Mouse (Mus musculus): ENCODE results near the gene Agtpbp1.
A peak's percentile ranks its signal among the peaks of the same experiment; 100 is the strongest.
"Not testable (repeated sequence)": the region's sequence is repeated elsewhere in the genome, so short reads cannot be mapped to it uniquely, and the experiment has no call there.

Agtpbp1 gene

GRCm38 (mm10) chr13:59584947-59585647 lies at the start of gene Agtpbp1, which contains the start of gene Naa35:
Gene Agtpbp1 (minus strand): TSS chr13:59585227.
Gene Naa35 (plus strand): TSS chr13:59585259.
- peak; percentile 99 for DNase-seq (ENCODE audit: low spot score)

GRCm38 (mm10) chr13:59634637-59635036 lies 49.6 kb upstream of the Agtpbp1 start:
- no peak for DNase-seq (ENCODE audit: low spot score)

GRCm38 (mm10) chr13:59626739-59627138 lies 41.7 kb upstream of the Agtpbp1 start:
- DNase-seq (ENCODE audit: low spot score) = no peak

DNA sequence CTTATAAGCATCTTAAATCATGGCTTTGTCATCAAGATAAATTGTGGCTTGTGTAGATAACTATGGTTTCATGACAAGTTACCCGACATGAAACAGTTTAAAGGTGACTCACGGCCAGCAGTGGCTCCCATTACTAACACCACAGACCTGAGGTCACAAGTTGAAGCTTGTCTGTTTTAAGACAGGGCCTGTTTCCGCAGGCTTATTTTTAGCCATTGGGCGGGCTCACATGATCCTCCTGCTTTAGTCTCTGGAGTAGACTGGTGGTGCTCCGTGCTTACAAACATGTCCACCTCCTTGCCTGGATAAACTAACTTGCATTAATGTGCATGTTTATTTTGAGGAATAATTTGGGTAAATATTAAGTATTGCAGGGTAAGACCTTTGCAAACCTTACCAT lies 39.9 kb upstream of the Agtpbp1 start:
- peak; percentile 33 for DNase-seq (ENCODE audit: low spot score)

GRCm38 (mm10) chr13:59624389-59624788 lies 39.4 kb upstream of the Agtpbp1 start:
- DNase-seq (ENCODE audit: low spot score) = no peak

- no peak for DNase-seq (ENCODE audit: low spot score)
Observed at GRCm38 (mm10) chr13:59621643-59622489, 36.8 kb upstream of the Agtpbp1 start.

DNA sequence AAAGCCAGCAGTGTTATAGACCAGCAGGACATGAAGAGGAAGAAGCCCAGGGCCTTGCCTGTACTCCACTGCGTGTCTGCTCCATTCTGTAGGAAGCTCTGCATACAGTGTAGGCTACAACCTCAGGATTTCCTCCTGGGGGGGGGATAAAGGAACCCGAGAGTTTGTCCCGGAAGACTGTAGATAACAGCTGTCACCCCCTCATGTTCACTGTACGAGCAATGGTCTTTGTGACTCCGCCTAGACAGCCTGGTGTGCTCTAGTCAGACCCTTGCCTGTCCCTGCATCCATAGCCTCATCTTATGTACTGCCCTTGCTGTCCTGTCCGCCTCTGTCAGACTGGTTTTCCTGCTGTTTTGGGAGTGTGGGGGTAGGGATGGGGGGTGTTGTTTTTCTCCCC lies 33.4 kb upstream of the Agtpbp1 start:
- no peak for DNase-seq (ENCODE audit: low spot score)

DNA sequence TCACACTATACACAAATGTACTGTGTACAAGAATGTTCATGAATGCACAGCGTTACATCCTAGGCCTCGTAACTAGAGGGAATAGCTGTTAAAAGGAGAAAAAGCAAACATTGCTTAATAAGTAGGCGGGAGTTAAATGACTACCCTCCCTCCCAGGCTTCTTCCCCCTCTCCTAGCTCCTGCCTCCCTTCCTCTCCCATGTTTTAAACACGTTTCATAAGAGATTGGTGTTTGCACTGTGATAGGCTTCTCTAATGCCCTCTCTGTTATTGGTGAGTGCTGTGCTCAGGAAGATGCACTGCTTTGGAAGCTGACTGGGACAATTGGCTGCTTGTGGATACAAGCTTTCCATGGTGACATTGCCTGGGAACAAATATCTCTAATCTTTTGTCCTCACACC lies 30.5 kb upstream of the Agtpbp1 start:
- no peak for DNase-seq (ENCODE audit: low spot score)

GRCm38 (mm10) chr13:59615152-59615551 lies 30.1 kb upstream of the Agtpbp1 start:
- no peak for DNase-seq (ENCODE audit: low spot score)

GRCm38 (mm10) chr13:59613868-59614267 lies 28.8 kb upstream of the Agtpbp1 start:
- no peak for DNase-seq (ENCODE audit: low spot score)

DNA sequence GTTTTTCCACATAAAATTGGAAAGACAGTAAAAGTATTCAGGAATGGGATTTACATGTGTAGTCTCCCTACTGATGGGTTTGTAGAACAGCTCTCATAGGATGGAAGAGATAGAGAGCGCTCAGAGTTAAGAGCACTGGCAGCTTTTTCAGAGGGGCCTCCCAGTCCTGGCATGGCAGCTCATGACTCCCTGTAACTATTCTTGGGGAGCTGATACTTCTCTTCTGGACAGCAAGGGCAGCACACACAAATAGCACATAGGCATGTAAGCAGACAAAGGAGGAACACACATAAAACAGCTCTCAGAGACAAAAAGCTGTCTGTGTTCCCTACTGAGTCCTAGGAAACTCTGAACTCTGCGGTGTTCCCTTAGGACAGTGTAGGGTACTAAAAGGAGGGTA lies 25.4 kb upstream of the Agtpbp1 start:
- no peak for DNase-seq (ENCODE audit: low spot score)

DNA sequence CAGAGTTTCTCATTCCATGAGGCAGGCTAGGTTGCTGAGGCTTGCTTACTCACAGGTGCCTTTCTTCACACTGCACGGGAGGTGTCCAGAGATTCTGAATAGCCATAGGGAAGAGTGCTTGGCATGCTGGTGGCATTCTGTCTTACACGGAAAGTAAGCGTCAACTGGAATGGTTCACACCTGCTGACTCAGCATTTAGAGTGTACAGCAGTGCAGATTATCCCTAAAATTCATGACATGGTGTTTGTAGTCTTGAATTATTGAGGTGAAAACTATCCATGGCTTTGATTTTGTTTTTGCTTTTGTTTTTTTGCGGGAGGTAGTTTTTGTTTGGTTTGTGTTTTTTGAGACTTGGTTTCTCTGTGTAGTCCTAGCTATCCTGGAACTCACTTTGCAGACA lies 24.9 kb upstream of the Agtpbp1 start:
- DNase-seq (ENCODE audit: low spot score) = no peak

GRCm38 (mm10) chr13:59605221-59605922 lies 20.3 kb upstream of the Agtpbp1 start:
- DNase-seq (ENCODE audit: low spot score) = no peak

DNA sequence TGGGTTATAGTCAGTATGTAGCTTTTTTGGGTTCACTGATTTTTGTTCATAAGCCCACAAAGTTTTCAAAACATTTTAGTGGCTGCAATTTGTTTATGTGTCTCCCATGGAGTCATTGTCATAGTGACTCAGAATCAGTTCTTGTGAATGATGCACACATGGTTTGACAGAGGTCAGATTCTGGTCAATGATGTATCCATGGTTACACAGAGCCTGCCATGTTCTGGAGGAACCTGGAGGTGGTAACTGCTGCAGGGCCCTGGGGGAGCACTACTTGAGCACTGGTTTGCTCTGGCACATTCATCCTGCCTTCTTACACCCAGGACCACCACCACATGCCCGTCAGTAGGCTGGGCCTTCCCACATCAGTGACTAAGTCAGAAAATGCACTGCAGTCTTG lies 19.5 kb upstream of the Agtpbp1 start:
- no peak for DNase-seq (ENCODE audit: low spot score)

DNA sequence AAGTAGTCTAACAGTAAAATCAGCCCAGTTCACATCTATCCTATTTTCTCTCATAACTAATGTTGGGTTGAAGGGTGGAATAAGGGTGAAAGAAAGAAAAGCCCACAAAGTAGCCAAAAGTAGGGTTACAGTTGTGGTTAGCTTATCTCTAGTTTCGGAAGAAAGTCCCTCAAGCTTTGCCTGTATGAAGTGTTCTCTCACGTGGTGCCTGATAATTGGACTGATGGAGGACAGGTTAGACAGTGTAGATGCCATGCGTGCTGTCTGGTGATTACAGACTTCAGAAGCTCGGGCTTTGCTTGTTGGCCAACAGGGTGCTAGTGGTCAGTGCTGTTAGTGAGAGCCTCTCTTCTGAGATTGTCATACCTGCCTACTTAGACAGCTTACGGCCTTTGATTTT lies 18.1 kb upstream of the Agtpbp1 start:
- no peak for DNase-seq (ENCODE audit: low spot score)

- no peak for DNase-seq (ENCODE audit: low spot score)
Observed at GRCm38 (mm10) chr13:59592630-59593029, 7.6 kb upstream of the Agtpbp1 start.

GRCm38 (mm10) chr13:59592058-59592457 lies 7.0 kb upstream of the Agtpbp1 start:
- not testable (repeated sequence) for DNase-seq (ENCODE audit: low spot score)

GRCm38 (mm10) chr13:59590691-59591090 lies 5.7 kb upstream of the Agtpbp1 start:
- DNase-seq (ENCODE audit: low spot score) = no peak

- no peak for DNase-seq (ENCODE audit: low spot score)
Observed at GRCm38 (mm10) chr13:59589672-59590071, 4.6 kb upstream of the Agtpbp1 start.

DNA sequence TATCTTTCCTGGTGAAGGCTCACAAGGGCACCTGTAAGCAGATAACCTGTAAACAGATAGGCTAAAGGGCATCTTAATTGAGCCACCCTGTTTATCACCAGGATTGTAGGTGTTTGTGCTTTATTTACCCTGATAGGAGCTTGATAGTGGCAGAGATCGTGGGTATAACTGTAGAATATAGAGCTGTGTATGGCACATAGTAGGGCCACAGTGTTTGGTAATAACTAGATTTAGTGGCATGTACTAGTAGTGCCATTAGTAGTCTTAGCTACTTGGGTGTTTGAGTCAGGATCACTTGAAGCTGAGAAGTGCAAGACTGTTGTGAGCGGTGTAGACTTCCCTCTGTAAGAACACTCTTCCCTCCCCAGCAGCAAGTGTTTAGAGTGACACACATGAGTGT lies 2.2 kb upstream of the Agtpbp1 start:
- DNase-seq (ENCODE audit: low spot score) = no peak

DNA sequence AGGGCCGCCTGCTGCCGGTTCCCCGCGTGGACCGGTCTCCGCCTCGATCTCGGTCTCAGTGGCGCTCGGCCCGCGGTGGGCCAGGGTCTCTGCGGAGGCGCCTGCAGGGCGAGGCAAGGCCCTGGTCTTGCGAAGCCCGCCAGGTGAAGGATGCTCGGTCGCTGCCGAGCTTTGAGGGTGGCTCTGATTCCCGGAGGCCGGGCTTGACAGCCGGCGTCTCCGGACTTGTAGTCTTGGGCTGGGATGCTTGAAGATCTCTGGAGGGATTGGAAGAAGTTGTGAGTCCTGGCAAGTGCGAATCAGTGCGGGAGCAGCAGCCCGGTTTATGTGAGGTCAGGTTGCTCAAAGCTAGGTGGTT lies 600 bp upstream of the Agtpbp1 start:
- DNase-seq (ENCODE audit: low spot score) = no peak

- no peak for DNase-seq (ENCODE audit: low spot score)
Observed at GRCm38 (mm10) chr13:59584481-59584880, 546 bp downstream of the Agtpbp1 start.

DNA sequence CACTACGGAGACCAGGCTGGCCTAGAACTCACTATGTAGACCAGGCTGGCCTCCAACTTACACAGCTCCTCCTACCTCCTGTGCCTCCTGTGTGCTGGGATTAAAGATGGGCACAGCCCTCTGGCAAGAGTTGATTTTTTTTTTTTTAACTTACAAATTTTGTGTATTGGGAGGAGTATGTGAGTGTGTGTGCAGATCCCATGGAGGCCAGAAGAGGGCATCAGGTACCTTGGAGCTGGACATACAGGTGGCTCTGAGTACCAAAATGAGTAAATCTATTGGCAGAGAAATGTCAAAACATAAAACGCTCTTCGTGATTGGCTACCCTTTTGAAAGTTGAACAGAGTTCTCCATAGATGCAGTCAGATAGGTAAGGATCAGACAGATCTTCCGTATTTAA lies 4.1 kb downstream of the Agtpbp1 start:
- no peak for DNase-seq (ENCODE audit: low spot score)

All from layer of hippocampus, adult 9-10 months (tissue).